ENCODE assay signal across 20 mouse cellular contexts in the genomic region with DNA sequence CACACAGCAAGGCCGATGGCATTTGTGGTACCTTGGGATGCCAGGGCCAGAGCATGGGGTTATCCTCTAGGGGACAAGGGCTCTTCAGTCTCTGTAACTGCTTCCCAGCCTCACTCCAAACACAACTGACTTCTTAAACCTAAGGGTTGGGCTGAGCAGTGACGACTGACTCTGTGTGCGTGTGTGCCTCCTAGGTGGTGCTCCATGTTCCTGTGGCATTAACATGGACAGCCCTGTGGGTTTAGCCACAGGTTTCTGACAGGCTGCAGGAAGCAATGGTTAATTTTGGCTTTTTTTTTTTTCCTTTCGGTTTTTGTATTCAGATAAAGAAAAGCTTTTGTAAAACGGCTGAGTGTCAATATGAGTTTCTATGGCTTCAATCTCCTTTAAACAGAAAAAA.
A peak's percentile ranks its signal among the peaks of the same experiment; 100 is the strongest.
DNase-seq lines count a peak whose midpoint lies in the region; ATAC-seq lines count a peak whose summit lies in the region.
"Had no signal": no experiment of that assay in that cellular context is flagged by ENCODE, and none has a peak within 500 bp of the region (broad histone marks: within the 10 kb centered on the region; RNA-seq: fewer than 3 reads in every experiment).

No protein-coding gene starts in this region.

- DNase-seq in 416B (ENCODE audit: low read depth): peak; percentile 39
- DNase-seq in thymus, postnatal 36 days: no peak
- DNase-seq: adrenal gland, adult 8-10 months; adrenal gland, postnatal 14 days; adrenal gland, postnatal 36 days; B cell, adult 2 months; cerebellum, adult 11-12 months; cerebellum, adult 2 months; cerebellum, adult 9-10 months; cerebellum, postnatal 10 days; cerebellum, postnatal 25 days; embryo, embryonic 11 days had no signal

- peak; percentile 71 for ATAC-seq in common myeloid progenitor, adult 5-6 weeks (replicated peaks; ENCODE audit: low read depth, poor library complexity, severe bottlenecking)
- ATAC-seq in megakaryocyte progenitor cell, adult 5-6 weeks (replicated peaks; ENCODE audit: poor library complexity): peak; percentile 49; the same call in 1 of the 2 replicates
- no peak for ATAC-seq in megakaryocyte-erythroid progenitor cell, adult 5-6 weeks (replicated peaks; ENCODE audit: low FRiP score, low TSS enrichment, poor library complexity, severe bottlenecking)
- ATAC-seq: activated CD4-positive, CD25-positive, alpha-beta regulatory T cell, adult 4 months; CD4-positive, CD25-positive, alpha-beta regulatory T cell, adult 4 months; forebrain, embryonic 14.5 days; forebrain, embryonic 16.5 days; Patski had no signal
